Mouse (Mus musculus) right cerebral cortex, postnatal 25 days (tissue): ENCODE data around the gene Lysmd1.
A peak's percentile ranks its signal among the peaks of the same experiment; 100 is the strongest.

Source experiments
- DNase-seq: peaks from one replicate; pipeline ENCODE4 v3.0.0; 2022

Lysmd1 gene

GRCm38 (mm10) chr3:95139586-95140288 lies 5.8 kb downstream of the Lysmd1 start:
- no peak for DNase-seq

GRCm38 (mm10) chr3:95140289-95140595 lies 6.4 kb downstream of the Lysmd1 start:
- DNase-seq, result no peak

GRCm38 (mm10) chr3:95140795-95141194 lies 6.9 kb downstream of the Lysmd1 start:
- DNase-seq, result no peak

GRCm38 (mm10) chr3:95141474-95141873 lies 7.6 kb downstream of the Lysmd1 start:
- no peak for DNase-seq

- no peak for DNase-seq
Observed at GRCm38 (mm10) chr3:95141952-95142616, 8.2 kb downstream of the Lysmd1 start, which contains the start of gene Tnfaip8l2. Gene Tnfaip8l2, minus strand, starts transcription at chr3:95142360.

- DNase-seq, result peak; percentile 73
Observed at GRCm38 (mm10) chr3:95142617-95143011, 8.7 kb downstream of the Lysmd1 start.

- no peak for DNase-seq
Observed at GRCm38 (mm10) chr3:95147924-95148323, 14.0 kb downstream of the Lysmd1 start.

GRCm38 (mm10) chr3:95153874-95154273 lies 20.0 kb downstream of the Lysmd1 start:
- DNase-seq, result no peak

- DNase-seq, result no peak
Observed at GRCm38 (mm10) chr3:95159511-95159986, 25.7 kb downstream of the Lysmd1 start.

- peak; percentile 89 for DNase-seq
Observed at GRCm38 (mm10) chr3:95159987-95160963, 26.4 kb downstream of the Lysmd1 start, which contains the start of gene Sema6c. Gene Sema6c, plus strand, starts transcription at chr3:95160457.

- no peak for DNase-seq
Observed at GRCm38 (mm10) chr3:95161041-95161551, 27.2 kb downstream of the Lysmd1 start.

- no peak for DNase-seq
Observed at GRCm38 (mm10) chr3:95161618-95162344, 27.9 kb downstream of the Lysmd1 start.

- no peak for DNase-seq
Observed at GRCm38 (mm10) chr3:95162345-95162628, 28.4 kb downstream of the Lysmd1 start.

- DNase-seq, result no peak
Observed at GRCm38 (mm10) chr3:95163419-95164255, 29.7 kb downstream of the Lysmd1 start.

GRCm38 (mm10) chr3:95164256-95164550 lies 30.3 kb downstream of the Lysmd1 start:
- DNase-seq, result no peak

- DNase-seq, result no peak
Observed at GRCm38 (mm10) chr3:95164840-95165239, 31.0 kb downstream of the Lysmd1 start.

- DNase-seq, result no peak
Observed at GRCm38 (mm10) chr3:95169996-95170395, 36.1 kb downstream of the Lysmd1 start.

GRCm38 (mm10) chr3:95171105-95171504 lies 37.2 kb downstream of the Lysmd1 start:
- no peak for DNase-seq

- no peak for DNase-seq
Observed at GRCm38 (mm10) chr3:95172526-95173255, 38.8 kb downstream of the Lysmd1 start.

GRCm38 (mm10) chr3:95173256-95173949 lies 39.5 kb downstream of the Lysmd1 start:
- no peak for DNase-seq
